Mouse (Mus musculus): ENCODE results near the gene Trim41. TPM values are rescaled to one million over a fixed set of nuclear protein-coding genes. Genes with fewer than 3 reads are reported as not detected.
"Not testable (repeated sequence)": the region's sequence is repeated elsewhere in the genome, so short reads cannot be mapped to it uniquely, and the experiment has no call there.

The Trim41 gene
- polyA plus RNA-seq, 1 experiment from 2014 or later: 5.7 TPM

- DNase-seq (ENCODE audit: low spot score) (peak; percentile 89), ATAC-seq (ENCODE audit: insufficient number of reproducible peaks, low FRiP score, low TSS enrichment, low read depth) (peak; percentile 10; the same call in 1 of the 2 replicates)
- H3K27ac ChIP-seq (replicated peaks; ENCODE audit: low read depth, low read length): no peak overlapping the region
- H3K27me3 ChIP-seq (ENCODE audit: control insufficient read depth, insufficient read depth, low read length): 0 out of 2 replicates have a peak, but pooled peaks cover 4% of the 10 kb centered on the region
- peak overlapping the region; percentile 42 for H3K4me2 ChIP-seq (ENCODE audit: low read depth, severe bottlenecking)
- H3K4me1 ChIP-seq (ENCODE audit: control insufficient read depth, insufficient read depth, low read length): no peaks in the 10 kb centered on the region
- H3K36me3 ChIP-seq (ENCODE audit: control insufficient read depth, insufficient read depth, low read length): no peaks in the 10 kb centered on the region
- WGBS: under 1% methylated on average over 15 of the region's 15 CpGs
- no peak overlapping the region for H3K9ac ChIP-seq (ENCODE audit: low read length)
- peak overlapping the region; percentile 27 for H3K4me3 ChIP-seq (ENCODE audit: low read depth, low read length)
- no peaks in the 10 kb centered on the region for H3K9me3 ChIP-seq (ENCODE audit: control insufficient read depth, low read length)
These were observed 6.4 kb upstream of the Trim41 start for GRCm38 (mm10) chr11:48823536-48823972.

- 0 out of 2 replicates have a peak, but pooled peaks cover 4% of the 10 kb centered on the region for H3K27me3 ChIP-seq (ENCODE audit: control insufficient read depth, insufficient read depth, low read length)
- no peak overlapping the region for H3K9ac ChIP-seq (ENCODE audit: low read length)
- H3K4me1 ChIP-seq (ENCODE audit: control insufficient read depth, insufficient read depth, low read length): no peaks in the 10 kb centered on the region
- peak overlapping the region; percentile 27 for H3K4me3 ChIP-seq (ENCODE audit: low read depth, low read length)
- peak overlapping the region; percentile 42 for H3K4me2 ChIP-seq (ENCODE audit: low read depth, severe bottlenecking)
- H3K36me3 ChIP-seq (ENCODE audit: control insufficient read depth, insufficient read depth, low read length): no peaks in the 10 kb centered on the region
- 36% methylated on average over 14 of the region's 14 CpGs for WGBS
- ATAC-seq (ENCODE audit: insufficient number of reproducible peaks, low FRiP score, low TSS enrichment, low read depth) (no peak), DNase-seq (ENCODE audit: low spot score) (no peak)
- no peak overlapping the region for H3K27ac ChIP-seq (replicated peaks; ENCODE audit: low read depth, low read length)
- H3K9me3 ChIP-seq (ENCODE audit: control insufficient read depth, low read length): no peaks in the 10 kb centered on the region
These were observed 5.8 kb upstream of the Trim41 start for GRCm38 (mm10) chr11:48822768-48823512.

- not testable (repeated sequence) for DNase-seq (ENCODE audit: low spot score); H3K27me3 ChIP-seq (ENCODE audit: control insufficient read depth, insufficient read depth, low read length); H3K9ac ChIP-seq (ENCODE audit: low read length); ATAC-seq (ENCODE audit: insufficient number of reproducible peaks, low FRiP score, low TSS enrichment, low read depth); H3K4me2 ChIP-seq (ENCODE audit: low read depth, severe bottlenecking); H3K9me3 ChIP-seq (ENCODE audit: control insufficient read depth, low read length); H3K27ac ChIP-seq (replicated peaks; ENCODE audit: low read depth, low read length); H3K36me3 ChIP-seq (ENCODE audit: control insufficient read depth, insufficient read depth, low read length); H3K4me1 ChIP-seq (ENCODE audit: control insufficient read depth, insufficient read depth, low read length); H3K4me3 ChIP-seq (ENCODE audit: low read depth, low read length)
- 80% methylated on average over 14 of the region's 14 CpGs for WGBS
These were observed 4.1 kb upstream of the Trim41 start for GRCm38 (mm10) chr11:48821299-48821698.

- H3K9me3 ChIP-seq (ENCODE audit: control insufficient read depth, low read length): no peaks in the 10 kb centered on the region
- 0 out of 2 replicates have a peak, but pooled peaks cover 2% of the 10 kb centered on the region for H3K4me1 ChIP-seq (ENCODE audit: control insufficient read depth, insufficient read depth, low read length)
- ATAC-seq (ENCODE audit: insufficient number of reproducible peaks, low FRiP score, low TSS enrichment, low read depth) (no peak), DNase-seq (ENCODE audit: low spot score) (no peak)
- H3K4me3 ChIP-seq (ENCODE audit: low read depth, low read length): no peak overlapping the region
- H3K9ac ChIP-seq (ENCODE audit: low read length): no peak overlapping the region
- H3K4me2 ChIP-seq (ENCODE audit: low read depth, severe bottlenecking): no peak overlapping the region
- H3K36me3 ChIP-seq (ENCODE audit: control insufficient read depth, insufficient read depth, low read length): no peaks in the 10 kb centered on the region
- H3K27me3 ChIP-seq (ENCODE audit: control insufficient read depth, insufficient read depth, low read length): 0 out of 2 replicates have a peak, but pooled peaks cover 4% of the 10 kb centered on the region
- no peak overlapping the region for H3K27ac ChIP-seq (replicated peaks; ENCODE audit: low read depth, low read length)
These were observed 3.1 kb upstream of the Trim41 start for GRCm38 (mm10) chr11:48820308-48820674.

GRCm38 (mm10) chr11:48819614-48820307 is 2.6 kb upstream of the Trim41 start:
- H3K4me1 ChIP-seq (ENCODE audit: control insufficient read depth, insufficient read depth, low read length): 0 out of 2 replicates have a peak, but pooled peaks cover 3% of the 10 kb centered on the region
- no peak overlapping the region for H3K9ac ChIP-seq (ENCODE audit: low read length)
- DNase-seq (ENCODE audit: low spot score): no peak
- no peak for ATAC-seq (ENCODE audit: insufficient number of reproducible peaks, low FRiP score, low TSS enrichment, low read depth)
- no peak overlapping the region for H3K4me2 ChIP-seq (ENCODE audit: low read depth, severe bottlenecking)
- H3K4me3 ChIP-seq (ENCODE audit: low read depth, low read length): no peak overlapping the region
- no peaks in the 10 kb centered on the region for H3K36me3 ChIP-seq (ENCODE audit: control insufficient read depth, insufficient read depth, low read length)
- H3K9me3 ChIP-seq (ENCODE audit: control insufficient read depth, low read length): no peaks in the 10 kb centered on the region
- no peak overlapping the region for H3K27ac ChIP-seq (replicated peaks; ENCODE audit: low read depth, low read length)
- H3K27me3 ChIP-seq (ENCODE audit: control insufficient read depth, insufficient read depth, low read length): 0 out of 2 replicates have a peak, but pooled peaks cover 3% of the 10 kb centered on the region
- WGBS: 82% methylated on average over 7 of the region's 7 CpGs

DNA sequence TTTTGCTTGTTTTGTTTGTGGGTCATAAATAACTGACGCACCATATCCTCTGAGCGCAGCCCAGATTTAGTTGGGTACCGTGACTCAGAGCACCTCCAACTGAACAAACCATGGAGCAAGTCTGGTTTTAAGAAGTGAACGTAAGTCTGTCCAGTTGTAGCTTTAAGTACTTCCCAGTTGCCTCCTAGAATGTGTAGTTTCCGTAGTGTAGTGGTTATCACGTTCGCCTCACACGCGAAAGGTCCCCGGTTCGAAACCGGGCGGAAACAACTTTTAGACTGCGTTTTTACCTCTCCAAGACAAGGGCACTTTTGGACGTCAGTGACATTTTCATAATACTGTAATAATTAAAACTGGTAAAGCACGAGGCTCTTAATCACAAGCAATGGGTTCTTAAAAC is 1.2 kb upstream of the Trim41 start:
- under 1% methylated on average over 16 of the region's 16 CpGs for WGBS
- Histone ChIP-seq H3K9me3 (ENCODE audit: control insufficient read depth, low read length) (no peaks in the 10 kb centered on the region), H3K4me3 (ENCODE audit: low read depth, low read length) (peak overlapping the region; percentile 66), H3K27ac (replicated peaks; ENCODE audit: low read depth, low read length) (no peak overlapping the region), H3K4me1 (ENCODE audit: control insufficient read depth, insufficient read depth, low read length) (0 out of 2 replicates have a peak, but pooled peaks cover 3% of the 10 kb centered on the region), H3K27me3 (ENCODE audit: control insufficient read depth, insufficient read depth, low read length) (no peaks in the 10 kb centered on the region), H3K36me3 (ENCODE audit: control insufficient read depth, insufficient read depth, low read length) (no peaks in the 10 kb centered on the region), H3K9ac (ENCODE audit: low read length) (no peak overlapping the region; the same call in 1 of the 2 replicates), H3K4me2 (ENCODE audit: low read depth, severe bottlenecking) (peak overlapping the region; percentile 76)
- DNase-seq (ENCODE audit: low spot score) (peak; percentile 94), ATAC-seq (ENCODE audit: insufficient number of reproducible peaks, low FRiP score, low TSS enrichment, low read depth) (no peak)

DNA sequence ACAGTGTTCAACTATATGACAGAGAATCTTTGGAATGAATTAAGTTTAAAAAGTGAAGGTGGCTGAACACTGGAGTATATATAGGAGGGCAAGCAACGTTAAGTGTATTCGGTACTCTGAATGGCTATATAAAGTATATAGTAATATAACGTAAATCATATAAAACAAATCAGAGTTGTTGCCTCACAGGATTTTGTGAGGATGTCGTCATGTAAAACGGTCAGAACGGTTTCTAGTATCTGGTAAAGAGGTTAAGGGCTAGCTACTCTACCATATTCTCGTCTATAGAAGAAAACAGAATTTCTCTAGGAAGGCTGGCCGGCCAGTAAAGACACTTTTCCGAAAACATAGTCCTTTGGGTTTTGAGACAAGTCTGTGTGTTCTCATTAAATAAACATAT is 641 bp upstream of the Trim41 start:
- Histone ChIP-seq H3K4me2 (ENCODE audit: low read depth, severe bottlenecking) (peak overlapping the region; percentile 76), H3K4me1 (ENCODE audit: control insufficient read depth, insufficient read depth, low read length) (0 out of 2 replicates have a peak, but pooled peaks cover 3% of the 10 kb centered on the region), H3K27me3 (ENCODE audit: control insufficient read depth, insufficient read depth, low read length) (no peaks in the 10 kb centered on the region), H3K9ac (ENCODE audit: low read length) (no peak overlapping the region; the same call in 1 of the 2 replicates), H3K27ac (replicated peaks; ENCODE audit: low read depth, low read length) (no peak overlapping the region), H3K9me3 (ENCODE audit: control insufficient read depth, low read length) (no peaks in the 10 kb centered on the region), H3K4me3 (ENCODE audit: low read depth, low read length) (peak overlapping the region; percentile 66), H3K36me3 (ENCODE audit: control insufficient read depth, insufficient read depth, low read length) (peaks cover 4% of the 10 kb centered on the region; the same call in 1 of the 2 replicates)
- no peak for ATAC-seq (ENCODE audit: insufficient number of reproducible peaks, low FRiP score, low TSS enrichment, low read depth)
- no peak for DNase-seq (ENCODE audit: low spot score)
- 10% methylated on average over 9 of the region's 9 CpGs for WGBS

- Histone ChIP-seq H3K4me2 (ENCODE audit: low read depth, severe bottlenecking) (peak overlapping the region; percentile 76), H3K27ac (replicated peaks; ENCODE audit: low read depth, low read length) (0 out of 2 replicates have a peak overlapping the region, but pooled peaks have one; percentile 11), H3K27me3 (ENCODE audit: control insufficient read depth, insufficient read depth, low read length) (no peaks in the 10 kb centered on the region), H3K9ac (ENCODE audit: low read length) (peak overlapping the region; percentile 76), H3K4me3 (ENCODE audit: low read depth, low read length) (peak overlapping the region; percentile 66), H3K36me3 (ENCODE audit: control insufficient read depth, insufficient read depth, low read length) (peaks cover 4% of the 10 kb centered on the region; the same call in 1 of the 2 replicates), H3K4me1 (ENCODE audit: control insufficient read depth, insufficient read depth, low read length) (0 out of 2 replicates have a peak, but pooled peaks cover 3% of the 10 kb centered on the region), H3K9me3 (ENCODE audit: control insufficient read depth, low read length) (no peaks in the 10 kb centered on the region)
- ATAC-seq (ENCODE audit: insufficient number of reproducible peaks, low FRiP score, low TSS enrichment, low read depth): peak; percentile 36
- DNase-seq (ENCODE audit: low spot score): no peak
- 7% methylated on average over 23 of the region's 23 CpGs for WGBS
These were observed 822 bp downstream of the Trim41 start for GRCm38 (mm10) chr11:48816281-48816781.
